Mouse (Mus musculus) limb, embryonic 10.5 days (tissue): ENCODE results near the gene Rasal3. TPM values are rescaled to one million over a fixed set of nuclear protein-coding genes. Genes with fewer than 3 reads are reported as not detected.

ENCODE experiments used
- DNase-seq: peaks from one replicate; pipeline ENCODE4 v3.0.0-alpha.2; 2017; ENCODE audit warnings: low spot score
- H3K27ac ChIP-seq: fragments of 300-500 bp; sonication (generic); 2 replicates; pipeline ENCODE4 v1.5.1; 2016; ENCODE audit warnings: mild to moderate bottlenecking
- H3K27me3 ChIP-seq: fragments of 300-500 bp; sonication (generic); 2 replicates; pipeline ENCODE4 v1.6.1; 2016; ENCODE audit warnings: low read depth, mild to moderate bottlenecking; ENCODE audit not compliant: poor library complexity, severe bottlenecking
- H3K36me3 ChIP-seq: fragments of 300-500 bp; sonication (generic); 2 replicates; pipeline ENCODE4 v1.6.1; 2016; ENCODE audit warnings: mild to moderate bottlenecking, moderate library complexity
- H3K4me1 ChIP-seq: fragments of 300-500 bp; sonication (generic); 2 replicates; pipeline ENCODE4 v1.6.1; 2016
- H3K4me3 ChIP-seq: fragments of 300-500 bp; sonication (generic); 2 replicates; pipeline ENCODE4 v1.5.1; 2016; ENCODE audit warnings: mild to moderate bottlenecking, moderate library complexity
- H3K9me3 ChIP-seq: fragments of 300-500 bp; sonication (generic); replicated peaks from 2 replicates; pipeline ENCODE4 v1.6.1; 2016; ENCODE audit warnings: mild to moderate bottlenecking
- WGBS: fragments of 180-500 bp; shearing (Covaris S2); methylation state at CpG from one replicate; pipeline ENCODE4 v1.1.7; 2016; 5-methylcytosine and 5-hydroxymethylcytosine counted together
- polyA plus RNA-seq: library from polyadenylated mRNA; unstranded; fragments of >200 nt; fragmentation: Nextera tagmentation; extraction: Ambion mirVana; gene quantifications from 2 replicates; pipeline ENCODE4 v1.2.1, GENCODE M21; 2016

Gene Rasal3
- polyA plus RNA-seq, 1 experiment from 2014 or later: 0.33 TPM

GRCm38 (mm10) chr17:32383661-32384060 is 19.7 kb downstream of the Rasal3 start:
- DNase-seq: no peak
- H3K27me3 ChIP-seq: no peaks in the 10 kb centered on the region
- no peak overlapping the region for H3K4me3 ChIP-seq
- WGBS: 90% methylated on average over 5 of the region's 5 CpGs
- no peaks in the 10 kb centered on the region for H3K9me3 ChIP-seq
- no peak overlapping the region for H3K27ac ChIP-seq
- H3K36me3 ChIP-seq: peaks cover 24% of the 10 kb centered on the region
- peaks cover 18% of the 10 kb centered on the region for H3K4me1 ChIP-seq

- H3K4me1 ChIP-seq: peaks cover 7% of the 10 kb centered on the region
- H3K27ac ChIP-seq: no peak overlapping the region
- H3K27me3 ChIP-seq: no peaks in the 10 kb centered on the region
- H3K4me3 ChIP-seq: no peak overlapping the region
- 95% methylated on average over 7 of the region's 7 CpGs for WGBS
- peaks cover 35% of the 10 kb centered on the region for H3K36me3 ChIP-seq
- DNase-seq: no peak
- no peaks in the 10 kb centered on the region for H3K9me3 ChIP-seq
Observed at GRCm38 (mm10) chr17:32382576-32382975, 20.8 kb downstream of the Rasal3 start.

- Histone ChIP-seq H3K27me3 (no peaks in the 10 kb centered on the region), H3K9me3 (no peaks in the 10 kb centered on the region), H3K4me3 (no peak overlapping the region), H3K4me1 (peaks cover 4% of the 10 kb centered on the region; the same call in 1 of the 2 replicates), H3K36me3 (peaks cover 34% of the 10 kb centered on the region), H3K27ac (no peak overlapping the region)
- no peak for DNase-seq
- 80% methylated on average over 2 of the region's 2 CpGs for whole genome bisulfite sequencing
Observed at GRCm38 (mm10) chr17:32378786-32379185, 24.6 kb downstream of the Rasal3 start.

GRCm38 (mm10) chr17:32377137-32377536 is 26.2 kb downstream of the Rasal3 start:
- DNase-seq: no peak
- no peaks in the 10 kb centered on the region for H3K9me3 ChIP-seq
- H3K36me3 ChIP-seq: peaks cover 26% of the 10 kb centered on the region
- WGBS: 90% methylated on average over 9 of the region's 9 CpGs
- H3K27ac ChIP-seq: no peak overlapping the region
- no peak overlapping the region for H3K4me3 ChIP-seq
- peaks cover 4% of the 10 kb centered on the region; the same call in 1 of the 2 replicates for H3K4me1 ChIP-seq
- H3K27me3 ChIP-seq: no peaks in the 10 kb centered on the region

- 80% methylated on average over 15 of the region's 15 CpGs for WGBS
- Histone ChIP-seq H3K9me3 (no peaks in the 10 kb centered on the region), H3K36me3 (peaks cover 26% of the 10 kb centered on the region), H3K4me1 (peaks cover 4% of the 10 kb centered on the region; the same call in 1 of the 2 replicates), H3K27me3 (no peaks in the 10 kb centered on the region), H3K4me3 (no peak overlapping the region), H3K27ac (no peak overlapping the region)
- peak; percentile 28 for DNase-seq
Observed at GRCm38 (mm10) chr17:32376475-32376874, 26.9 kb downstream of the Rasal3 start.

- peak overlapping the region; percentile 42 for H3K4me3 ChIP-seq
- H3K27ac ChIP-seq: peak overlapping the region; percentile 75
- peaks cover 21% of the 10 kb centered on the region for H3K4me1 ChIP-seq
- 11% methylated on average over 14 of the region's 17 CpGs for WGBS
- no peaks in the 10 kb centered on the region for H3K27me3 ChIP-seq
- no peaks in the 10 kb centered on the region for H3K9me3 ChIP-seq
- H3K36me3 ChIP-seq: no peaks in the 10 kb centered on the region; the same call in 1 of the 2 replicates
- DNase-seq: peak; percentile 54
Observed at GRCm38 (mm10) chr17:32368991-32369578, 34.3 kb downstream of the Rasal3 start.

GRCm38 (mm10) chr17:32367706-32368105 is 35.7 kb downstream of the Rasal3 start:
- Histone ChIP-seq H3K27ac (no peak overlapping the region), H3K4me1 (peaks cover 32% of the 10 kb centered on the region), H3K36me3 (peaks cover 5% of the 10 kb centered on the region), H3K9me3 (no peaks in the 10 kb centered on the region), H3K4me3 (no peak overlapping the region), H3K27me3 (no peaks in the 10 kb centered on the region)
- 88% methylated on average over 11 of the region's 11 CpGs for WGBS
- no peak for DNase-seq

- H3K9me3 ChIP-seq: no peaks in the 10 kb centered on the region
- H3K27me3 ChIP-seq: no peaks in the 10 kb centered on the region
- 73% methylated on average over 1 of the region's 1 CpGs for WGBS
- no peak overlapping the region for H3K4me3 ChIP-seq
- H3K36me3 ChIP-seq: peaks cover 29% of the 10 kb centered on the region
- peaks cover 36% of the 10 kb centered on the region for H3K4me1 ChIP-seq
- H3K27ac ChIP-seq: peak overlapping the region; percentile 98; the same call in 1 of the 2 replicates
- no peak for DNase-seq
Observed at GRCm38 (mm10) chr17:32365296-32365695, 38.1 kb downstream of the Rasal3 start.

- H3K4me3 ChIP-seq: peak overlapping the region; percentile 95
- peaks cover 33% of the 10 kb centered on the region for H3K36me3 ChIP-seq
- no peaks in the 10 kb centered on the region for H3K27me3 ChIP-seq
- H3K27ac ChIP-seq: peak overlapping the region; percentile 98
- DNase-seq: no peak
- WGBS: 58% methylated on average over 5 of the region's 5 CpGs
- H3K4me1 ChIP-seq: peaks cover 36% of the 10 kb centered on the region
- no peaks in the 10 kb centered on the region for H3K9me3 ChIP-seq
Observed at GRCm38 (mm10) chr17:32364850-32365249, 38.5 kb downstream of the Rasal3 start.

- no peaks in the 10 kb centered on the region for H3K9me3 ChIP-seq
- H3K4me3 ChIP-seq: peak overlapping the region; percentile 95
- H3K27ac ChIP-seq: peak overlapping the region; percentile 98
- H3K36me3 ChIP-seq: peaks cover 38% of the 10 kb centered on the region
- DNase-seq: peak; percentile 93
- 1% methylated on average over 47 of the region's 47 CpGs for WGBS
- H3K27me3 ChIP-seq: no peaks in the 10 kb centered on the region
- H3K4me1 ChIP-seq: peaks cover 36% of the 10 kb centered on the region
Observed at GRCm38 (mm10) chr17:32364331-32364730, 39.1 kb downstream of the Rasal3 start.

GRCm38 (mm10) chr17:32363821-32364301 is 39.5 kb downstream of the Rasal3 start:
- DNase-seq: peak; percentile 58
- WGBS: 3% methylated on average over 41 of the region's 50 CpGs
- Histone ChIP-seq H3K4me3 (peak overlapping the region; percentile 95), H3K27me3 (no peaks in the 10 kb centered on the region), H3K36me3 (peaks cover 43% of the 10 kb centered on the region), H3K9me3 (no peaks in the 10 kb centered on the region), H3K4me1 (peaks cover 33% of the 10 kb centered on the region), H3K27ac (peak overlapping the region; percentile 98)

GRCm38 (mm10) chr17:32362686-32363085 is 40.7 kb downstream of the Rasal3 start:
- H3K27ac ChIP-seq: peak overlapping the region; percentile 26; the same call in 1 of the 2 replicates

GRCm38 (mm10) chr17:32359928-32360327 is 43.5 kb downstream of the Rasal3 start:
- Histone ChIP-seq H3K27ac (no peak overlapping the region), H3K9me3 (no peaks in the 10 kb centered on the region), H3K36me3 (peaks cover 82% of the 10 kb centered on the region), H3K4me1 (peaks cover 22% of the 10 kb centered on the region), H3K27me3 (no peaks in the 10 kb centered on the region), H3K4me3 (no peak overlapping the region)
- 92% methylated on average over 18 of the region's 18 CpGs for WGBS
- DNase-seq: no peak

More at GRCm38 (mm10) chr17:32362686-32363085, 40.7 kb downstream of the Rasal3 start:
- H3K9me3 ChIP-seq: no peaks in the 10 kb centered on the region
- peaks cover 27% of the 10 kb centered on the region for H3K4me1 ChIP-seq
- no peaks in the 10 kb centered on the region for H3K27me3 ChIP-seq
- peak overlapping the region; percentile 95 for H3K4me3 ChIP-seq
- peaks cover 55% of the 10 kb centered on the region for H3K36me3 ChIP-seq
- no peak for DNase-seq
- 86% methylated on average over 4 of the region's 4 CpGs for WGBS
